Mouse (Mus musculus) MEL (cell line): ENCODE measurements at regions not wholly inside any gene's neighbourhood (a gene's known extent, or its start where the extent isn't known, plus 50 kb on each side); places are given as distances from the start of the nearest gene placed in this dataset.

ENCODE experiments used
- BHLHE40 ChIP-seq: IDR thresholded peaks from 2 replicates; pipeline ENCODE4 v1.6.1; 2012; ENCODE audit warnings: low read depth, mild to moderate bottlenecking, inconsistent platforms, low read length, improper control_type of control experiment, borderline replicate concordance
- CTCF ChIP-seq, 3 experiments: IDR thresholded peaks in 2 of 3; conservative IDR thresholded peaks in 1 of 3; 2 replicates each; pipeline ENCODE4 v1.5.1; 2011 to 2012; ENCODE audit warnings: low read length in 3 of 3, low read depth in 2 of 3, mild to moderate bottlenecking in 2 of 3, improper control_type of control experiment in 1 of 3, inconsistent platforms in 1 of 3, mixed read lengths in 1 of 3, moderate library complexity in 1 of 3; ENCODE audit not compliant: control insufficient read depth in 1 of 3, insufficient read depth in 1 of 3, poor library complexity in 1 of 3, severe bottlenecking in 1 of 3
- KAT2A ChIP-seq: conservative IDR thresholded peaks from 2 replicates; pipeline ENCODE4 v1.6.1; 2012; ENCODE audit warnings: low read depth, low read length, improper control_type of control experiment, inconsistent platforms
- MAX ChIP-seq: IDR thresholded peaks from 2 replicates; pipeline ENCODE4 v1.6.1; 2011; ENCODE audit warnings: low read length, improper control_type of control experiment
- POLR2A ChIP-seq, 2 experiments: IDR thresholded peaks; 2 replicates each; pipeline ENCODE4 v1.6.1; 2011 to 2012; ENCODE audit warnings: low read length in 2 of 2, mild to moderate bottlenecking in 2 of 2, control low read depth in 1 of 2, improper control_type of control experiment in 1 of 2, low read depth in 1 of 2, moderate library complexity in 1 of 2; ENCODE audit not compliant: control insufficient read depth in 1 of 2, insufficient read depth in 1 of 2, poor library complexity in 1 of 2
- RAD21 ChIP-seq: IDR thresholded peaks from 2 replicates; pipeline ENCODE4 v1.6.1; 2011; ENCODE audit warnings: mild to moderate bottlenecking, low read depth, low read length, improper control_type of control experiment
- ZC3H11A ChIP-seq: IDR thresholded peaks from 2 replicates; pipeline ENCODE4 v1.6.1; 2012; ENCODE audit warnings: low read depth, mild to moderate bottlenecking, inconsistent platforms, low read length, improper control_type of control experiment
- ZKSCAN1 ChIP-seq: IDR thresholded peaks from 2 replicates; pipeline ENCODE4 v1.6.1; 2012; ENCODE audit warnings: low read depth, mild to moderate bottlenecking, inconsistent platforms, low read length, improper control_type of control experiment, moderate library complexity

DNA sequence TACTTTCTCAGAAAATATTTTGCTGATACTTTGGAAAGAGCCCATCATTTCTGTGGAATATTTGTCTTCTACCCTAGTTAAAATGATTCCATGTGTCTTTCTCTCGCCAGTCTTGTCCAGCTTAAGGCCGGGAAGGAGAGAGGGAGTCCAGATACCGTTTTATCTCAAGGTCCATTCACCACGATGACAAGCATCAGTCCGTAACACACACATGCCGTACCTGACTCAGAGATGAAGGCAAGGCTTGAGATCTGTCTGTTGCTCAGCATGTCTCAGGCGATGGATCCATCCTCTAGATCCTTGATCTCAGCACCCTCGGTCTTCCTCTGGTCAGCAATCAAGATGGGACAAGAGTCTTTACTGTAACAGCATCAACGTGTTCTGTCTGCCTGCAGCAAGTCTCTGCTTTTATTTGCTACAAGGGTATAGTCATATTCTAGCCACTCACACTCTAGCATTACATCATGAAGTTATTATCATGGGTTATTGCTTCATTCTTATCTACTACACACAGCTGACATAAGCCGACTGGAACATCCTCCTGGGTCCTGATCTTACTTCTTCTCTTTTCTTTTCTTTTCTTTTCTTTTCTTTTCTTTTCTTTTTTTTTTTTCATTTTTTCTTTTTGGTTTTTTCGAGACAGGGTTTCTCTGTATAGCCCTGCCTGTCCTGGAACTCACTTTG lies 64.9 kb upstream of the Tmem164 start:
- TF ChIP-seq MAX (no peak), RAD21 (no peak), POLR2A (IDR thresholded peaks at IDR 0.05; ENCODE audit: control insufficient read depth in 1 of 2, insufficient read depth in 1 of 2, low read depth in 1 of 2, low read length in 2 of 2, poor library complexity in 1 of 2) (no peak), BHLHE40 (no peak), CTCF (IDR thresholded peaks at IDR 0.05 in 2 of 3, conservative IDR thresholded peaks at IDR 0.05 in 1 of 3; ENCODE audit: control insufficient read depth in 1 of 3, insufficient read depth in 1 of 3, low read depth in 2 of 3, low read length in 3 of 3, poor library complexity in 1 of 3, severe bottlenecking in 1 of 3) (no peak), KAT2A (no peak), ZKSCAN1 (no peak), ZC3H11A (no peak)
